9 mouse cellular contexts compared by ENCODE assay signal in the genomic region with DNA sequence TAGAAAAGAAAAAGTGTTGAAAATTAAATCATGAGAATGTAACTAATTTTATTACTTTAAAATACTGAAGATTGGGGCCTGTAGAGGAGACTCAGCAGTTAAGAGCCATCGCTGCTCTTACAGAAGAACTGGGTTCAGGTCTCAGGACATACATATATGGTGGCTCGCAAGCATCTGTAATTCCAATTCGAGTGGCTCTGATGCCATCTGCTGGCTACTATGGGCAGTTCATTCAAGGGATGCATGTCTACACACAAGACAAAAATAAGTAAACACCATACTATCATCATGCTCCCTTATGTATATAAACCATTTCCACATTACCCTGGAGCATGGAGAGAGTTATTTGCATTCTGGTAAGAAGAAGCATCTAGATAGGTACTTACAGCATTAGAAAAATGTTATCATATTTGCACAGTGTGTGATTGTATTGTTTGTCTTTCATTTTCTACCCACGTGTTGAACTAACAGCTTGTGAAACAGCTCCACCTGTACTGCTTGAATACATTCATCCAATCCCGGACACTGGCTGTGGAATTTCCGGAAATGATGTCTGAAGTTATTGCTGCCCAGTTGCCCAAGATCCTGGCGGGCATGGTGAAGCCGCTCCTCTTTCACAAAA. TPM values are rescaled to one million over a fixed set of nuclear protein-coding genes. Genes with fewer than 3 reads are reported as not detected.
A peak's percentile ranks its signal among the peaks of the same experiment; 100 is the strongest.
DNase-seq lines count a peak whose midpoint lies in the region; ATAC-seq and TF ChIP-seq lines count a peak whose summit lies in the region.
"Had no signal": no experiment of that assay in that cellular context is flagged by ENCODE, and none has a peak within 500 bp of the region (broad histone marks: within the 10 kb centered on the region; RNA-seq: fewer than 3 reads in every experiment).

No protein-coding gene starts in this region.

- DNase-seq in heart, adult 2 months: no peak
- DNase-seq in heart, adult 11 months: no peak
- peak; percentile 57 for DNase-seq in 416B (ENCODE audit: low read depth)
- DNase-seq in adrenal gland, postnatal 10 days: peak; percentile 58
- peak; percentile 38 for DNase-seq in embryonic facial prominence, embryonic 10.5 days (ENCODE audit: low spot score)
- DNase-seq in kidney, postnatal 36 days: peak; percentile 29 to 67
- no peak for DNase-seq in natural killer cell, adult 2 months (ENCODE audit: low spot score in 2 of 2)

- no peak overlapping the region for H3K9ac ChIP-seq in heart, adult 2 months (ENCODE audit: low read depth, low read length)
- no peak overlapping the region for H3K9ac ChIP-seq in midbrain, embryonic 12.5 days (replicated peaks)

- 55% methylated on average over 8 of the region's 8 CpGs for WGBS in heart, adult 2 months
- 69% methylated on average over 8 of the region's 8 CpGs for WGBS in embryonic facial prominence, embryonic 10.5 days
- WGBS in midbrain, embryonic 12.5 days: 69% methylated on average over 8 of the region's 8 CpGs

- peak; percentile 38; the same call in 1 of the 2 replicates for ATAC-seq in midbrain, embryonic 12.5 days (ENCODE audit: low FRiP score, low read depth)

- TF ChIP-seq POLR2A in heart, adult 2 months (IDR thresholded peaks at IDR 0.05; ENCODE audit: insufficient read depth, low read depth, low read length): no peak

- no peak for TF ChIP-seq EP300 in heart, adult 2 months (IDR thresholded peaks at IDR 0.05; ENCODE audit: insufficient read depth, low read depth, low read length)

- H3K27ac ChIP-seq in heart, adult 2 months: no peak overlapping the region
- no peak overlapping the region for H3K27ac ChIP-seq in embryonic facial prominence, embryonic 10.5 days (replicated peaks)
- no peak overlapping the region for H3K27ac ChIP-seq in midbrain, embryonic 12.5 days (replicated peaks)

- no peak overlapping the region for H3K4me2 ChIP-seq in midbrain, embryonic 12.5 days (replicated peaks)

- H3K79me2 ChIP-seq in heart, adult 2 months (replicated peaks; ENCODE audit: control insufficient read depth, insufficient read depth, low read length): no peaks in the 10 kb centered on the region

- no peaks in the 10 kb centered on the region for H3K27me3 ChIP-seq in heart, adult 2 months (ENCODE audit: control insufficient read depth, insufficient read depth, low read length)
- no peaks in the 10 kb centered on the region for H3K27me3 ChIP-seq in embryonic facial prominence, embryonic 10.5 days (replicated peaks; ENCODE audit: low read depth, poor library complexity, severe bottlenecking)
- H3K27me3 ChIP-seq in midbrain, embryonic 12.5 days: no peaks in the 10 kb centered on the region

- intact Hi-C loops in heart, adult 2 months (cut with DNase I): loop anchor here (2.0 to 10.0 kb wide), 3 partner anchors 264 to 1362 kb away; no protein-coding TSS in a partner anchor

- no peaks in the 10 kb centered on the region for H3K9me3 ChIP-seq in embryonic facial prominence, embryonic 10.5 days
- no peaks in the 10 kb centered on the region for H3K9me3 ChIP-seq in midbrain, embryonic 12.5 days

- no peak overlapping the region for H3K4me3 ChIP-seq in heart, adult 2 months
- no peak overlapping the region for H3K4me3 ChIP-seq in embryonic facial prominence, embryonic 10.5 days
- no peak overlapping the region for H3K4me3 ChIP-seq in midbrain, embryonic 12.5 days

- peak; percentile 69 for TF ChIP-seq CTCF in heart, adult 2 months (IDR thresholded peaks at IDR 0.05)

- H3K36me3 ChIP-seq in heart, adult 2 months (ENCODE audit: control insufficient read depth, insufficient read depth, low read length): no peaks in the 10 kb centered on the region
- no peaks in the 10 kb centered on the region for H3K36me3 ChIP-seq in embryonic facial prominence, embryonic 10.5 days (replicated peaks)
- H3K36me3 ChIP-seq in midbrain, embryonic 12.5 days: no peaks in the 10 kb centered on the region

- no peaks in the 10 kb centered on the region for H3K4me1 ChIP-seq in heart, adult 2 months (ENCODE audit: control insufficient read depth, insufficient read depth, low read length)
- no peaks in the 10 kb centered on the region for H3K4me1 ChIP-seq in embryonic facial prominence, embryonic 10.5 days
- H3K4me1 ChIP-seq in midbrain, embryonic 12.5 days: no peaks in the 10 kb centered on the region

RNA-seq across cellular contexts. Expression of gene Gm16485, which starts 7.0 kb away (rescaled TPM):
- total RNA-seq in heart, adult 2 months (2021): not detected
- polyA plus RNA-seq in heart, adult 2 months (2012; rRNA removed): 0.03 TPM in 1 of 2 replicates, not detected in the other
- total RNA-seq in adrenal gland, postnatal 10 days (2021): not detected
- 0.08 TPM in 1 of 2 replicates, not detected in the other for polyA plus RNA-seq in embryonic facial prominence, embryonic 10.5 days (2016; fragmentation: Nextera tagmentation; extraction: Ambion mirVana)
- 0.06 TPM in 1 of 2 replicates, not detected in the other for polyA plus RNA-seq in midbrain, embryonic 12.5 days (2016; fragmentation: Nextera tagmentation; extraction: Ambion mirVana)
- total RNA-seq: heart, postnatal 14 days had no signal

Comparison
In these comparisons a context has a peak if more than half of its experiments do, and no peak if none do; other contexts are left out.
1. DNase-seq: peak in 416B (single experiment), adrenal gland, postnatal 10 days (single experiment), embryonic facial prominence, embryonic 10.5 days (single experiment) and kidney, postnatal 36 days (2 of 2); none in heart, adult 2 months (0 of 2), heart, adult 11 months (single experiment) and natural killer cell, adult 2 months (0 of 2).